Mouse (Mus musculus): ENCODE measurements around the gene Lmo2.

DNA sequence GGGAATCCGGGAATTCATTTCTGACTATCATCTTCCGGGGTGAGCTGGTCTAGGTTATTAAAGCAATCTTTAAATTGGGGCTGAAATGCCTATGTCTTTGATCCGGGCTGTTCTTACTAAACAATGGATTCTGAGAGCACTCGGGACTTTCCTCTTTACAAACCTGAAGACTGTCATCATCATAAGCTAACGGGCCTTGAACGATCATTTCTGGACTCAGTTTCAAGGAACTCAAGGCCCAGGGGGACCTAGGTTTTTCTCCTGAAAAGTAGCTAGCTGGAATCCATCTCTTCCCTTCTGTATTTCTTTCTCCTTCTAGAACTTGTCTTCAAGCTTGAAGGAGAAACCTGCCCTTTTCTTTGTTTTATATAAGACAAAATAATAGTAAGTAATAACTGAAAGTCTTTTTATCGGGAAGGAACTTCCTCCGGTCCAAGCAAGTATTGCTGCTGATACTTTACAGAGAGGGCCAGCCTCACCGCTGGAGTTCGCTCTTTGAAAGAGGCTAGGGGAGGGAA is 11.2 kb downstream of the Lmo2 start:
- TF ChIP-seq GATA1 (IDR thresholded peaks at IDR 0.05; ENCODE audit: low read length) (no peak), TAL1 (IDR thresholded peaks at IDR 0.05; ENCODE audit: low read length) (no peak)

Measured in erythroblast, embryonic 14.5 days (primary cell).